Mouse (Mus musculus) right cerebral cortex, adult 18-20 months (tissue): ENCODE data around the gene Pdgfd.

Experiments used
- DNase-seq: peaks from one replicate; pipeline ENCODE4 v3.0.0; 2022; ENCODE audit warnings: mixed read lengths

The Pdgfd gene

GRCm38 (mm10) chr9:6325408-6325807 lies 157.0 kb downstream of the Pdgfd start:
- no peak for DNase-seq

DNA sequence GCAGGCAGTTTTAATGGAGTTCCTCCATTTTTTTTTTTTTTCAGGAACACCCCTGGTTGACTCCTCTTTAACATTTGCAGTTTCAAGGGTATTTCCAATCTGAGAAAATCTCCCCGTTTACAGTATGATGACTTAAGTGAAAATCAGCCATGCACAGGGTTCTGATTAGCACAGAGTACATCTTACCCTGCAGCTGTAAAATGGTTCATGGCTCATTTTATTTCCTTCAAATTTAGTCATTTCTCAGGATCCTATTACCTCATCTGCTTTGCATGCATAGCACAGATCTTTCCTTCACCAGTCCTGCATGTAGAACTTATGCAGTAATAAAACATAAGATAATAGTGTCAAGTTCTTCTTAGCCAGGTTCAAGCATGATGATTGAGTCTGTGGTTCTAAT lies 165.1 kb downstream of the Pdgfd start:
- DNase-seq: no peak

DNA sequence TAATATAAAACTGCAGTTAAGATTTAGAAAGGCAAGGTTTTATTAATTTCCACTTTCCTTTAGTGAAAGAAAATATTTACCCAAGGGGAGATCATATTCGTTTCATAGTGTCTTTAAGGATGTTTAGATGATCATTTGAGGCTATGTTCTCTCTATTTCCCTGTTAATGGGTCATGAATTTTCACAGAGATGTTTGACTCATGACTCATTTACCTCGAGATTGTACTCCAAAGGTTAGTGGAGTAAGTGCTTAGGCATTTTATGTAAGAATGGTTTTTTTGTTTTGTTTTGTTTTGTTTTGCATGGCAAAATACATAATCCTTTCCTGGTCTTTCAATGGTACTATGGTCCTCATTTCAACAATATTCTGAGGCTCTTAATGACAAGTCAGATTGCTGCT lies 167.9 kb downstream of the Pdgfd start:
- no peak for DNase-seq

DNA sequence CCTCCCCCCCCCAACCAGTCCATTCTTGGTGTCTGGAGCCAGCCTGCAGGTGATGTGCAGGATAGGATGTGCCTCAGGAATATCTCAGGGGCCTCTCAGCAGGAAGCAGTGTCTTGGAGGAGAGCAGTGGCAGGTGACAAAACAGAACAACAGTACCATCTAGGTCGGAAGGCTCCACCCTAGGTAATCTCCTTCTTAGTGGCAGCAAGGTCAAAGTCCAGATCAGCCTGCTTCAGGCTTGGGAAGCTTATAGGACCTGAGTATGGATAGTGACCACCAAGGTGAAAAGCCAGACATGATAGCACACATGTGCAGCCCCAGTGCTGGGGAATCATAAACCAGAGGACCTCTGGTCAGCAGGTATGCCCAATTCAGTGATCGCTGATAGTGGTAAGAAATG lies 169.5 kb downstream of the Pdgfd start:
- DNase-seq: no peak

DNA sequence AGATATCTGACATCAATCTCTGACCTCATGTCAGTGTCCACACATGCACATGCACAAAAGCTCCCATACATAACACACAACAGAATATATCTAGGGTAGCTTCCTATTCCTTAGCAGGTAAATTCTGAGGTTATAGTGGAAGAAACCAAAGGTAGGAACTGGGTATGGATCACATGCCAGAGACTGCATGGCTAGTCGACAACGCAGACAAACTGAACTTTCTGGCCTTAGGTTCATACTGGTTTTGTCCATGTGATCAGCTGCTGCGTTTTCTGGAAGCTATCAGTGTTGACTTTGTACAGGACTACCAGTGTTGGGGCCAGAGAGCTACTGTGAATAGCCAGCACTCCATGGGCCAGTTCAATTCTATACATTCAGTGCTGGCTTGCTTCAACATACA lies 170.0 kb downstream of the Pdgfd start:
- no peak for DNase-seq

GRCm38 (mm10) chr9:6339394-6339793 lies 171.0 kb downstream of the Pdgfd start:
- no peak for DNase-seq

DNA sequence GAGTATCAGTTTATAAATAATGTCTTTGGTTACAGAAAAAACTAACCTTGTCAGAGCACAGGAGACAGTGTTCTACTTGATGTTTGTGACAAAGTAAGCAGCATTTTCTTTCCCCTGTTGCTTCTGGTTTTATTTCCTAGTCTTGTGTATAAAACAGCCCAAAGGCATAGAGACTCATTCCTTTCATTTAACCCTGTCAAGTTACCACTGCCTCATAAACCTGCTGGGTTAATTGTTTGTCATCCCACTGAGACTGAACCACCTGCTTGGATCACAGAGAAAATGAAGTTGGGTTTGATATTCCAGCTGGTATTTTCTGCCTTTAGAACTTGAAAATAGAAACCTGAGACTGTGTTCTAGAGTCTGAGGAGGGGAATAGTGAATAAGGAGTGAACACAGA lies 172.4 kb downstream of the Pdgfd start:
- DNase-seq: no peak

DNA sequence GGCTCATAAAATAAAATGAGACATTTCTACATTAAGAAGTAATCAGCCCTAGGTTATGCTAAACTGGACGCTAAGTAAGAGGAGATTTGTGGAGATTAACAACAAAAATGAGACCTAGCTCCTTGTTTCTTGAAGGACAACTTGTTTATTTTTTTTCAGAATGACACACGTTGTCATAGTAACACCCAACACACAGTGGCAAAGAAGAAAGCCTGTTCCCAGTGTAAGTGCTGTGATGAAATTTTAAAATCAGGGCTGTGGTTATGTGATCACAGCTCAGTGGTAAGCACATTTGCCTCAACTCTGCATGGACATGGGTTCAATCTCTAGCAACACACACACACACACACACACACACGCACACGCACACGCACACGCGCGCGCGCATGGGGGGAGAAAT lies 174.5 kb downstream of the Pdgfd start:
- DNase-seq: no peak

GRCm38 (mm10) chr9:6344514-6344913 lies 176.1 kb downstream of the Pdgfd start:
- no peak for DNase-seq

- DNase-seq: no peak
Observed at GRCm38 (mm10) chr9:6344924-6345323, 176.5 kb downstream of the Pdgfd start.

DNA sequence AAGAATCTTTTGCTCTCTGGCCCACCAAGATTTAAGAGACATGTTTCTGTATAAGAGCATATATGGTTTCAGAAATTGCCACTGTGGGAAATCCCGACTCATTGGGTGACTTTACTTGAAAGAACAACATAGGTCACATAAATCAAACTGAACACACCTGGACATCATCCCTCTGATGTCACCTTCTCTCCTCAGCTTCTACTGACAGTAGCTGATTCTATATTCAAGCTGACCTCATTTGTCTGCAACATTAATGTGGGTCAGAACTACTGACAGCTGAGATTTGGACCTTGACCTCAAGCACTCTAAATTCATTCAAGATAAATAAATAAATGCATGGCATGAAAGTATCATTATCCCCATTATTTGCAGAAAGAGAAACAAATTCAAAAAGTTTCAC lies 177.0 kb downstream of the Pdgfd start:
- DNase-seq: no peak

DNA sequence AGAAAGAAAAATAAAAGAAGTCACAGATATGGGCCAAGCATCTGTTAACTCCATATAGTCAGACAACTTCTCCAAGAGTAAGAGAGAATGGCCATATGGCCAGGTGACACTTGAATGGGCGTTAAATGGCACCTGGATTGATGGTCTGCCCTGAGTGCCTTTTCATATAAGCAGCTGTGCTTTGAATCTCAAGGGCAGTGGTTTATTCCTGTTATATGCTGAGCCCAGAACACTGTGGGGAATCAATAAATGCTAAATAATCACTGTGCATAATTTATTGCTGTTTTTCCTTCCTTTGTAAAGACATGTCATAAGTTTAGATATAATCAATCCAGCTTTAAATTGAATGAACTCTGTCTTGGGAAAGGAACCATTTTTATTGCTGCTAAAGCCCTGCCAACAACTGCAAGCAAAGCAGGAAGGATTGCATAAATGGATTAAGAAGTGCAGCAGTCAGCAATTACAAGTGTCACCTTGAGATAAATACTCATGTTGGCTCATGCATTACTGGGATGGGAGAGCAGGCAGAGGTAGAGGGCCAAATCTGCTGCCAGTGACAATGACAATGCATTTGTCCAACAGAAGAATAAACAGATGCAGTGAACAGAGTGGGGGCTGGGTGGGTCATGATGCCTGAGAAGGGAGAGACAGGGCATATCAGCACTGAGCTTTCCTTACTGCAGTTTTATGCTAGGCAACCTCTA lies 185.0 kb downstream of the Pdgfd start:
- no peak for DNase-seq

- DNase-seq: no peak
Observed at GRCm38 (mm10) chr9:6360795-6361194, 192.4 kb downstream of the Pdgfd start.

DNA sequence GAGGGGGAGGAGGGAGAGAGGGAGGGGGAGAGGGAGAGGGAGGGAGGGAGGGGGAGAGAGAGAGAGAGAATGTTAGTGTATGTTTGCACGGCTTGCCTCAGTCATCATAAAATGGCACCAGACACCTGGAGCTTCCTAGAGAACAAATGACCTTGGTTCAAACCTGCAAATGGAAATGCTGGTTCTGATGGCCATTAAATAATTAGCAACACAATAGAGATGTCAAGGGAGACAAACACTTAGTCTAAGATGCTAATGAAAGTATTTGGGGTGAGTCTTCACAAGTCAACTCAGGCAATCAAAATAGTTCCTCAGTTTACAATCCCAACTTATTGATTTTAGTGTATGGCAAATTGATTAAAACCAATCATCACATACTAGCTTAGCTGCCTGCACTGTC lies 198.2 kb downstream of the Pdgfd start:
- no peak for DNase-seq

DNA sequence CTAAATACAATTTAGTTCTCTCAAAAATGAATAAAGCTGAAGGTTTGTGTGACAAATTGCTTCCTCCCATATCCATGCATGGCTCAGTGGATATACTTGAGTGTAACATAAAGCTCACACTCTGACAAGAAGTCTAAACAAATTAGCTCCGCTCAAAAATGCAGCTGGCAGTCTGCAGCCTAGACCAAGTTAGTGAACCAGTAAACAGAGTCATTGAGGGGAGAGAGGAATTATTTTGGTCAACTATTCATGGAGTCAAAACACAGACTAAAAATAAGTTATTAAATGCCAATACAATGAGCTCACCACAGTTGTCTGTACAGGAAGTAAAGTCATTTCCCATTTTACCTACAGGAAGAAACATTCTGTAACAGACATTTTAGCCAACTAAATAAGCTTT lies 233.4 kb downstream of the Pdgfd start:
- no peak for DNase-seq

DNA sequence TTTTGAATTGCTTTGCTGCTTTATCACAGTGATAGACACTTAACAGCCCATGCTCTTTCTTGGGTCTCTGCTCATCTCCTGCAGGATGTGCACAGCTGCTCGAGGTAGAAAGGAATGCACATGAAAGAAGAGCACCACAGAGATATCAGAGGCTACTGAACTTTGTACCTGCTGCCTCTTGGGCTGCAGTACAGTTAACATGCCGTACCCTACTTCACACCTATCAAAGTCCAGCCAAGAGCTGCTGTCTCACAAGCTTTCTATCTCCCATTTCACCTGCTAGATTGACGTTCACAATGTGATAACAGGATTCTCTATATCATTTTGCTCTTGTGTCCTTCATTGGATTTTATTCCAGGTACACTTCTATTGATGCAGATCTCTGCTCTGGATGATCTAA lies 238.2 kb downstream of the Pdgfd start:
- DNase-seq: no peak

DNA sequence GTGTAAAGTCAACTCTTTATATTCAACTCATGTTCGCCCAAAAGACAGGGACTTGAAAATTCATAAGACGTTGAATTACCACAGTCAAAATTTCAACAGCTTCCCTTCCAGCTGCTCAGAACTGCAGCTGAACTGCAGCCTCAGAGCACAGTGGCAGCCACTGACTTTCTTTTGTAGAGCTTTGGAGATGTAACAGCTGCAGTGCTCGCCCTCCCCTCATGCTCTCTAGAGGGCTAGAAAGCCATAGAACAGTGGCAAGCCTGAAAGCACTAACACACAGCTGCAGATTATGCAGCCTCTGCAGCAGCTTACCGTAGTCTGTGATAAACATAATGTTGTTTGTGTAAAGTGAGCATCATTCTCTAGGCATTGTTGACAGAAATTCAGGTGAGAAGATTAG lies 239.6 kb downstream of the Pdgfd start:
- peak; percentile 6 for DNase-seq

- no peak for DNase-seq
Observed at GRCm38 (mm10) chr9:6424606-6425005, 256.2 kb downstream of the Pdgfd start.
